Mouse (Mus musculus): ENCODE measurements at regions not wholly inside any gene's neighbourhood (a gene's known extent, or its start where the extent isn't known, plus 50 kb on each side); places are given as distances from the start of the nearest gene placed in this dataset.

DNA sequence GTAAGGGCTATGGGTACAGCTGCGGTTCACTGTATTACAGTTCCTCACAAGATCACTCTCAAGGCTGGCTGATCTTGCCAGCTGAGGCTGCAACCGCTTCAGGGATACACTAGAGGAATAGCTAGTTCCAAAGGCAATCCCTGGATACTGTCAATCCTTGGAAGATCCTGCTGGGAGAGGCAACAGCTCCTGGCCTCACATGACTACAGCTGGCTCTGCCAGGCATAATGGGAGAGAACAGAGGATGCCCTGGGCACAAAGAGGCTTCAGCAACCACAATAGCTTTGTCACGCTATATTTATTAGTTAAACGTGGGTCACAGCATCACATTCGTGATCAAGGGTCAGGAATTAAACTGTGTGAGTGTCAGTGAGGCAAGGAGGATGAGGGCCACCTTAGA is 94.3 kb upstream of the Supt20 start:
- H3K4me2 ChIP-seq (ENCODE audit: low read depth, low read length): no peak overlapping the region
- WGBS: 80% methylated on average over 5 of the region's 5 CpGs
- no peak for TF ChIP-seq CTCF (IDR thresholded peaks at IDR 0.05; ENCODE audit: low read depth)
- no peak for TF ChIP-seq EP300 (IDR thresholded peaks at IDR 0.05; ENCODE audit: low read depth)
- no peak overlapping the region for H3K27ac ChIP-seq (ENCODE audit: low read depth)
- no peaks in the 10 kb centered on the region for H3K27me3 ChIP-seq (ENCODE audit: control insufficient read depth, insufficient read depth, low read length)
- no peaks in the 10 kb centered on the region for H3K36me3 ChIP-seq (replicated peaks; ENCODE audit: control insufficient read depth, insufficient read depth, low read length)
- no peak for ATAC-seq (ENCODE audit: insufficient read depth, low read depth)
- no peak overlapping the region for H3K9ac ChIP-seq (replicated peaks; ENCODE audit: low read depth, low read length)
- H3K9me3 ChIP-seq (replicated peaks; ENCODE audit: control insufficient read depth, low read length): 0 out of 2 replicates have a peak, but pooled peaks cover 3% of the 10 kb centered on the region
- DNase-seq (ENCODE audit: low spot score): no peak
- H3K4me3 ChIP-seq (ENCODE audit: low read depth, low read length): no peak overlapping the region
- H3K4me1 ChIP-seq (ENCODE audit: control insufficient read depth, insufficient read depth): no peaks in the 10 kb centered on the region

DNA sequence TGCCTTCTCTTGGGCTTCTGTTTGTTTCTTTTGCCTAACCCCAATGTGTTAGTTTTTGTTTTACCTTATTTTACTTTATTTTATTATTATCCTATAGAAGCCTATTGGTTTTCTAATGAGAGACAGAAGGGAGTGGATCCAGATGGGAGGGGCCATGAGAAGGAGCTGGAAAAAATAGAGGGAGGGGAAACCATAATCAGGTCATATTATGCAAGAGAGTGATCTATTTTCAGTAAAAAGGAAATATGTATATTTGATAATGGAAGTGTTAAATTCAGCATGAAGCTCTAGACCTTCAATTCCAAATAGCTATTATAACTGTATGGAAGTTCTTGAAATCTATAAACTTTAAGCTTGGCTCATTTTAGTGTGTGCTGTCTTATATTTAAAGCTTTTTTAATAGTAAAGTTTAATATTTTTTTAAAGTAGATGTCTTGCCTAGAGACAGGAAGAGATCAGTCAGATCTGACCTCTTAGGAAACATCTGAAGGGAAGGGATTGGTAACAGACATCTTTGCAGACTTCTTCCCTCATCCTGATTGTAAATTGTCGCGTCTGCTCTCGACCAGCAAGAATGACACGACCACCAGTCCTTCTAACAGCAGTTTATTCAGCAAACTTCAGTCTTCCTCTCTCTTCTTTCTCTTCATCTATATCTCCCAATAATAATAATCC is 87.8 kb upstream of the Supt20 start:
- DNase-seq (ENCODE audit: low spot score): no peak
- peaks cover 3% of the 10 kb centered on the region; the same call in 1 of the 2 replicates for H3K9me3 ChIP-seq (replicated peaks; ENCODE audit: control insufficient read depth, low read length)
- WGBS: 63% methylated on average over 4 of the region's 4 CpGs
- ATAC-seq (ENCODE audit: insufficient read depth, low read depth): no peak
- no peak overlapping the region for H3K27ac ChIP-seq (ENCODE audit: low read depth)
- TF ChIP-seq EP300 (IDR thresholded peaks at IDR 0.05; ENCODE audit: low read depth) (no peak), CTCF (IDR thresholded peaks at IDR 0.05; ENCODE audit: low read depth) (no peak)
- no peak overlapping the region for H3K4me2 ChIP-seq (ENCODE audit: low read depth, low read length)
- no peaks in the 10 kb centered on the region for H3K4me1 ChIP-seq (ENCODE audit: control insufficient read depth, insufficient read depth)
- no peaks in the 10 kb centered on the region for H3K36me3 ChIP-seq (replicated peaks; ENCODE audit: control insufficient read depth, insufficient read depth, low read length)
- H3K27me3 ChIP-seq (ENCODE audit: control insufficient read depth, insufficient read depth, low read length): no peaks in the 10 kb centered on the region
- H3K4me3 ChIP-seq (ENCODE audit: low read depth, low read length): no peak overlapping the region
- no peak overlapping the region for H3K9ac ChIP-seq (replicated peaks; ENCODE audit: low read depth, low read length)

DNA sequence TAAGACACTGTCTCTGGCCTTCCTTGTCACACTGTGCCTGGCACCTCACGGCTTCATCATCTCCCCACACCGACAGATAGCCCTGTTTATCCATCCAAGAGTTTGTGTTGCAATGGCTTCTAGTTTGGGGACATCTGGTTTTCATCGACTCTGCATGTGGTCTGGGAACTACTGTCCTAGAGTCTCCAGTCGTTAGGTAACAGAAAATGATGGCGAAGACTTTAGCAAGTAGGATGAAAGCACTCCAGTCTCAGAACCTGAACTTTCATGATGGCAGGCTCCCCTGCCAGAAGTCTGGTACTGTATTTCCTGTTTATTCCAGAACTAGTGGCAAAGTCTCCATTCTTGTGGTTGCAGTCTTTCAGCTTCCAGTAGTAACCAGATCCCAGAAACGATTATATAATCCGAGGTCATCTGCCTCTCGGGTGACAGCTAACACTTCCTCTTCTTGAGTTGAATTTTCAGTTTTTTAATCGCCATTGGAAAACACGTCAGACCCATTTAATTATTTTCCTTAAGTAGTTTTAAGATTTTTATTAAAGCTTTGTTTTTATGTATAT is 81.1 kb upstream of the Supt20 start:
- no peak overlapping the region for H3K4me2 ChIP-seq (ENCODE audit: low read depth, low read length)
- ATAC-seq (ENCODE audit: insufficient read depth, low read depth): no peak
- no peak for DNase-seq (ENCODE audit: low spot score)

DNA sequence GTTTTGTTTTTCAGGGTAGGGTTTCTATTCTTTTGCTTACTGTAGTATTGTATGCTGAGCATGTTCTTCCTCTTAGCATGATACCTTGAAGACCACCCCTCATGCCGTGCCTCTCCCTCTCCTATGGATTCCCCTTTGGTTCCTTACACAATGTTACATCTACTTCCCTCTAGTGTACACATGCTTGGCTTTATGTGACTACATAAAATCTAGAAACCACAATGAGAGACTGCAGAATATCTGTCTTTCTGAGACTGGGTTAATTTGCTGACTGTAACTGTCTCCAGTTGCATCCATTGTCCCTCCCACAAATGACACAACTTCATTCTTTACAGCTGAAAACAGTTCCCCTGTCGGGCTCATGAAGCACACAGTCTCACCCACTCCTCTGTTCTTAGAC is 78.8 kb upstream of the Supt20 start:
- DNase-seq (ENCODE audit: low spot score) (no peak), ATAC-seq (ENCODE audit: insufficient read depth, low read depth) (no peak)
- Histone ChIP-seq H3K27me3 (ENCODE audit: control insufficient read depth, insufficient read depth, low read length) (no peaks in the 10 kb centered on the region), H3K4me1 (ENCODE audit: control insufficient read depth, insufficient read depth) (no peaks in the 10 kb centered on the region), H3K9ac (replicated peaks; ENCODE audit: low read depth, low read length) (no peak overlapping the region), H3K36me3 (replicated peaks; ENCODE audit: control insufficient read depth, insufficient read depth, low read length) (no peaks in the 10 kb centered on the region), H3K27ac (ENCODE audit: low read depth) (no peak overlapping the region), H3K9me3 (replicated peaks; ENCODE audit: control insufficient read depth, low read length) (0 out of 2 replicates have a peak, but pooled peaks cover 5% of the 10 kb centered on the region), H3K4me3 (ENCODE audit: low read depth, low read length) (no peak overlapping the region), H3K4me2 (ENCODE audit: low read depth, low read length) (no peak overlapping the region)
- 72% methylated on average over 2 of the region's 2 CpGs for WGBS
- TF ChIP-seq EP300 (IDR thresholded peaks at IDR 0.05; ENCODE audit: low read depth): no peak
- no peak for TF ChIP-seq CTCF (IDR thresholded peaks at IDR 0.05; ENCODE audit: low read depth)

More for the DNA sequence above, 81.1 kb upstream of the Supt20 start:
- no peaks in the 10 kb centered on the region for H3K4me1 ChIP-seq (ENCODE audit: control insufficient read depth, insufficient read depth)
- H3K9me3 ChIP-seq (replicated peaks; ENCODE audit: control insufficient read depth, low read length): no peaks in the 10 kb centered on the region; the same call in 1 of the 2 replicates
- no peak overlapping the region for H3K27ac ChIP-seq (ENCODE audit: low read depth)
- no peak overlapping the region for H3K4me3 ChIP-seq (ENCODE audit: low read depth, low read length)
- H3K9ac ChIP-seq (replicated peaks; ENCODE audit: low read depth, low read length): no peak overlapping the region
- no peaks in the 10 kb centered on the region for H3K36me3 ChIP-seq (replicated peaks; ENCODE audit: control insufficient read depth, insufficient read depth, low read length)
- TF ChIP-seq EP300 (IDR thresholded peaks at IDR 0.05; ENCODE audit: low read depth): no peak
- TF ChIP-seq CTCF (IDR thresholded peaks at IDR 0.05; ENCODE audit: low read depth): no peak
- 57% methylated on average over 10 of the region's 10 CpGs for WGBS
- no peaks in the 10 kb centered on the region for H3K27me3 ChIP-seq (ENCODE audit: control insufficient read depth, insufficient read depth, low read length)

DNA sequence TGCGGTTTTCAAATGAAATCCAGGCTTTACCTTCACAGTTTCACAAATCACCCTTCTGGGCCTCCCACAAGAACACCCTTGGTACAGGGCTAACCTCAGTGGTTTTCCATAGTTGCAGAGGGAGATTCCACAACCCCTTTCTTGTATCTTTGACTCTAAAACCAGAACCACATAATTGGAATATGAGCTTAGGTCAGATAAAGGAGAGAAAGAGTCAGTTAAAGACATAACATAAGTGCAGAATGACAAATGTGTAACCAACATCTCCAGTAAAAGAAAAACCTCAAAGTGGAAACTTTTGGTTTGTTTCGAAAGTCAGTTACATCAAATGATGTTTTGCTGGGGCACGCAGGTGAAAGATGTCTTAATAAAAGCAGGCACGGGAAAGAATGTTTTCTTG is 75.3 kb upstream of the Supt20 start:
- Histone ChIP-seq H3K36me3 (replicated peaks; ENCODE audit: control insufficient read depth, insufficient read depth, low read length) (no peaks in the 10 kb centered on the region), H3K4me1 (ENCODE audit: control insufficient read depth, insufficient read depth) (no peaks in the 10 kb centered on the region), H3K4me2 (ENCODE audit: low read depth, low read length) (no peak overlapping the region), H3K27me3 (ENCODE audit: control insufficient read depth, insufficient read depth, low read length) (no peaks in the 10 kb centered on the region), H3K4me3 (ENCODE audit: low read depth, low read length) (no peak overlapping the region), H3K27ac (ENCODE audit: low read depth) (no peak overlapping the region), H3K9me3 (replicated peaks; ENCODE audit: control insufficient read depth, low read length) (0 out of 2 replicates have a peak, but pooled peaks cover 5% of the 10 kb centered on the region), H3K9ac (replicated peaks; ENCODE audit: low read depth, low read length) (no peak overlapping the region)
- no peak for DNase-seq (ENCODE audit: low spot score)
- TF ChIP-seq EP300 (IDR thresholded peaks at IDR 0.05; ENCODE audit: low read depth): no peak
- no peak for TF ChIP-seq CTCF (IDR thresholded peaks at IDR 0.05; ENCODE audit: low read depth)
- ATAC-seq (ENCODE audit: insufficient read depth, low read depth): no peak
- WGBS: 81% methylated on average over 4 of the region's 4 CpGs
